Mouse (Mus musculus): Measurements from ENCODE around the gene Prrc2b.

- peak; percentile 80 for TF ChIP-seq CTCF (IDR thresholded peaks at IDR 0.05; ENCODE audit: low read depth)
- TF ChIP-seq EP300 (optimal IDR thresholded peaks at IDR 0.05): no peak
Observed at GRCm38 (mm10) chr2:32282727-32283126, 131.8 kb downstream of the Prrc2b start.

All from stomach, postnatal 0 days (tissue).